Mouse (Mus musculus) hindbrain, postnatal 0 days (tissue): ENCODE results near the gene Ccdc148. TPM values are rescaled to one million over a fixed set of nuclear protein-coding genes. Genes with fewer than 3 reads are reported as not detected.

Experiments
- ATAC-seq: fragments of 200-750 bp; cut with Nextera tagmentation; 2 replicates; pipeline ENCODE4 v1.8.0; 2017; ENCODE audit warnings: mild to moderate bottlenecking, moderate TSS enrichment, moderate library complexity
- DNase-seq: peaks from one replicate; pipeline ENCODE4 v3.0.0-alpha.2; 2015; ENCODE audit warnings: low spot score
- H3K27ac ChIP-seq: fragments of 300-500 bp; sonication (generic); 2 replicates; pipeline ENCODE4 v1.5.1; 2014; ENCODE audit warnings: mild to moderate bottlenecking
- H3K27me3 ChIP-seq: fragments of 300-500 bp; sonication (generic); 2 replicates; pipeline ENCODE4 v1.6.1; 2014; ENCODE audit warnings: low read length, mixed read lengths; ENCODE audit not compliant: insufficient read depth
- H3K36me3 ChIP-seq: fragments of 300-500 bp; sonication (generic); 2 replicates; pipeline ENCODE4 v1.6.1; 2014; ENCODE audit warnings: low read length, mixed read lengths; ENCODE audit not compliant: insufficient read depth
- H3K4me1 ChIP-seq: fragments of 300-500 bp; sonication (generic); 2 replicates; pipeline ENCODE4 v1.6.1; 2014; ENCODE audit warnings: antibody characterized with exemption, low read length, mixed read lengths; ENCODE audit not compliant: insufficient read depth
- H3K4me2 ChIP-seq: fragments of 300-500 bp; sonication (generic); 2 replicates; pipeline ENCODE4 v1.6.1; 2014; ENCODE audit warnings: low read depth, mild to moderate bottlenecking, low read length, moderate library complexity, mixed read lengths
- H3K4me3 ChIP-seq: fragments of 300-500 bp; sonication (generic); 2 replicates; pipeline ENCODE4 v1.5.1; 2014; ENCODE audit warnings: low read length
- H3K9ac ChIP-seq: fragments of 300-500 bp; sonication (generic); replicated peaks from 2 replicates; pipeline ENCODE4 v1.6.1; 2014; ENCODE audit warnings: mild to moderate bottlenecking, low read length, moderate library complexity, mixed read lengths
- H3K9me3 ChIP-seq: fragments of 300-500 bp; sonication (generic); 2 replicates; pipeline ENCODE4 v1.6.1; 2016; ENCODE audit warnings: low read length, mixed read lengths
- CTCF ChIP-seq: IDR thresholded peaks from 2 replicates; pipeline ENCODE4 v1.5.1; 2016; ENCODE audit warnings: antibody characterized with exemption, control low read depth, low read depth
- WGBS: fragments of 180-500 bp; shearing (Covaris S2); extraction: QIAGEN DNeasy Blood & Tissue Kit; methylation state at CpG from one replicate; pipeline ENCODE4 v1.1.7; 2014; 5-methylcytosine and 5-hydroxymethylcytosine counted together
- polyA plus RNA-seq: library from polyadenylated mRNA; unstranded; fragments of >200 nt; fragmentation: Nextera tagmentation; extraction: Ambion mirVana; gene quantifications from 2 replicates; pipeline ENCODE4 v1.2.1, GENCODE M21; 2015
- total RNA-seq: library from RNA; depleted of rRNA; stranded (reverse); fragments of >200 nt; gene quantifications from 2 replicates; pipeline ENCODE4 v1.2.3, GENCODE M21; 2014

Ccdc148 gene
- total and polyA plus RNA-seq, 2 experiments from 2014 or later, result 3.3 to 6.0 TPM

GRCm38 (mm10) chr2:58905057-58905456, 255.4 kb downstream of the Ccdc148 start:
- Histone ChIP-seq H3K4me1 (no peaks in the 10 kb centered on the region), H3K36me3 (no peaks in the 10 kb centered on the region), H3K27ac (no peak overlapping the region), H3K4me3 (no peak overlapping the region), H3K9me3 (no peaks in the 10 kb centered on the region), H3K9ac (no peak overlapping the region), H3K4me2 (no peak overlapping the region), H3K27me3 (no peaks in the 10 kb centered on the region)
- DNase-seq (no peak), ATAC-seq (no peak)
- 71% methylated on average over 4 of the region's 4 CpGs for WGBS
- no peak for TF ChIP-seq CTCF

GRCm38 (mm10) chr2:58879876-58880275, 280.6 kb downstream of the Ccdc148 start:
- H3K4me1 ChIP-seq, result no peaks in the 10 kb centered on the region
- DNase-seq (no peak), ATAC-seq (no peak)
- no peak for TF ChIP-seq CTCF
- no peaks in the 10 kb centered on the region for H3K27me3 ChIP-seq
- H3K4me3 ChIP-seq, result no peak overlapping the region
- H3K9me3 ChIP-seq, result no peaks in the 10 kb centered on the region
- no peak overlapping the region for H3K9ac ChIP-seq
- H3K4me2 ChIP-seq, result no peak overlapping the region
- 34% methylated on average over 3 of the region's 3 CpGs for WGBS
- H3K36me3 ChIP-seq, result no peaks in the 10 kb centered on the region
- no peak overlapping the region for H3K27ac ChIP-seq

- no peaks in the 10 kb centered on the region for H3K27me3 ChIP-seq
- no peak within 1 kb of the TSS for H3K4me3 ChIP-seq
- ATAC-seq (no peak), DNase-seq (no peak)
- no peak for TF ChIP-seq CTCF
- no peak within 1 kb of the TSS for H3K27ac ChIP-seq
- 91% methylated on average over 5 of the region's 5 CpGs for WGBS
- no peaks in the 10 kb centered on the region for H3K36me3 ChIP-seq
- no peak within 1 kb of the TSS for H3K4me2 ChIP-seq
- no peaks in the 10 kb centered on the region for H3K4me1 ChIP-seq
- H3K9ac ChIP-seq, result no peak within 1 kb of the TSS
- no peaks in the 10 kb centered on the region for H3K9me3 ChIP-seq
Observed at GRCm38 (mm10) chr2:58859134-58859533, 301.3 kb downstream of the Ccdc148 start, which contains the start of gene Gm11099. Gene Gm11099 (plus strand): TSS chr2:58859434.

- Histone ChIP-seq H3K9ac (no peak overlapping the region), H3K9me3 (0 out of 2 replicates have a peak, but pooled peaks cover 2% of the 10 kb centered on the region), H3K27me3 (no peaks in the 10 kb centered on the region), H3K36me3 (no peaks in the 10 kb centered on the region), H3K4me1 (no peaks in the 10 kb centered on the region), H3K27ac (no peak overlapping the region), H3K4me3 (no peak overlapping the region), H3K4me2 (no peak overlapping the region)
- 40% methylated on average over 10 of the region's 10 CpGs for WGBS
- no peak for TF ChIP-seq CTCF
- DNase-seq, result no peak
- ATAC-seq, result no peak
Observed at GRCm38 (mm10) chr2:58844499-58844898, 316.0 kb downstream of the Ccdc148 start.

GRCm38 (mm10) chr2:58842443-58842842, 318.0 kb downstream of the Ccdc148 start:
- no peak overlapping the region for H3K27ac ChIP-seq
- H3K4me3 ChIP-seq, result no peak overlapping the region
- H3K36me3 ChIP-seq, result no peaks in the 10 kb centered on the region
- WGBS, result 90% methylated on average over 4 of the region's 4 CpGs
- no peak for DNase-seq
- no peak overlapping the region for H3K4me2 ChIP-seq
- H3K27me3 ChIP-seq, result no peaks in the 10 kb centered on the region
- H3K9me3 ChIP-seq, result 0 out of 2 replicates have a peak, but pooled peaks cover 2% of the 10 kb centered on the region
- no peak for TF ChIP-seq CTCF
- ATAC-seq, result no peak
- H3K9ac ChIP-seq, result no peak overlapping the region
- no peaks in the 10 kb centered on the region for H3K4me1 ChIP-seq

- no peak for DNase-seq
- 73% methylated on average over 3 of the region's 3 CpGs for WGBS
- no peak for ATAC-seq
- Histone ChIP-seq H3K4me3 (no peak overlapping the region), H3K27ac (no peak overlapping the region), H3K4me2 (no peak overlapping the region), H3K36me3 (no peaks in the 10 kb centered on the region), H3K9me3 (0 out of 2 replicates have a peak, but pooled peaks cover 2% of the 10 kb centered on the region), H3K4me1 (no peaks in the 10 kb centered on the region), H3K9ac (no peak overlapping the region), H3K27me3 (no peaks in the 10 kb centered on the region)
- no peak for TF ChIP-seq CTCF
Observed at GRCm38 (mm10) chr2:58841021-58841420, 319.5 kb downstream of the Ccdc148 start.

GRCm38 (mm10) chr2:58832253-58832980, 328.1 kb downstream of the Ccdc148 start:
- DNase-seq, result no peak
- H3K27ac ChIP-seq, result no peak overlapping the region
- TF ChIP-seq CTCF, result no peak
- no peak overlapping the region for H3K4me2 ChIP-seq
- H3K4me3 ChIP-seq, result no peak overlapping the region
- WGBS, result 86% methylated on average over 20 of the region's 20 CpGs
- no peak for ATAC-seq
- no peaks in the 10 kb centered on the region for H3K36me3 ChIP-seq
- H3K9me3 ChIP-seq, result no peaks in the 10 kb centered on the region
- no peak overlapping the region for H3K9ac ChIP-seq
- no peaks in the 10 kb centered on the region for H3K27me3 ChIP-seq
- no peaks in the 10 kb centered on the region for H3K4me1 ChIP-seq
